Mouse (Mus musculus): ENCODE measurements around the gene Cdk5rap3. TPM values are rescaled to one million over a fixed set of nuclear protein-coding genes. Genes with fewer than 3 reads are reported as not detected.

Gene Cdk5rap3
- polyA plus RNA-seq, 1 experiment from 2014 or later, result 76.2 TPM

DNA sequence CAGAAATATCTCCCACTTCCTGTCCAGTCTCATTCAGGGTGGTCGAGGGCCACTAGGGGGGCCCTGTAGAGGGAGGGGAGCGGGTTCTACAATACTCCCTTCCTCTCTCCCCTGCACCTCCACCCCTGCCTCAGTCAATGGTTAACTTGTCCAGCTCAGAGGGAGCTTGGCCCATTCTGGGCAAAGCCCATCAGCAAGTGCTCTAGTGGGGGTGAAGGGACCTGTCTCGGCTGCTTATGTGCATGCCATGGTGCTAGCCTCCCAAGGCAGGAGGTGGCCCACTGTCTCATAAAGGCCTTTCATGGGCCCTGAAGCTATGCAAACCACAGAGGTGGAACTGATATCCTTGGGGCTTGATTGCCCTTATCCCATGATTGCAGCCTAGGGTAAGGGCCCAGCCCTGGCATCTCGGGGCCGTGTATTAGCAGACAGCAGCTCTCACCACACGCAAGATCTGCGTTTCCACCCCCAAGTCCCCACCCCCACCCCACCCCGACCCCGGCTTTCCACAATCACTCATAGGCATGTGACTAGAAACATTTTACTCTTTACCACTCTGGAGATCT, 13.6 kb upstream of the Cdk5rap3 start:
- Histone ChIP-seq H3K4me2 (no peak overlapping the region), H3K9ac (no peak overlapping the region), H3K4me1 (peaks cover 18% of the 10 kb centered on the region), H3K27ac (0 out of 2 replicates have a peak overlapping the region, but pooled peaks have one; percentile 18), H3K4me3 (no peak overlapping the region), H3K27me3 (peaks cover 34% of the 10 kb centered on the region), H3K9me3 (no peaks in the 10 kb centered on the region), H3K36me3 (no peaks in the 10 kb centered on the region)
- WGBS, result 62% methylated on average over 9 of the region's 9 CpGs
- ATAC-seq (ENCODE audit: insufficient number of reproducible peaks, low FRiP score, low TSS enrichment, low read depth), result no peak

DNA sequence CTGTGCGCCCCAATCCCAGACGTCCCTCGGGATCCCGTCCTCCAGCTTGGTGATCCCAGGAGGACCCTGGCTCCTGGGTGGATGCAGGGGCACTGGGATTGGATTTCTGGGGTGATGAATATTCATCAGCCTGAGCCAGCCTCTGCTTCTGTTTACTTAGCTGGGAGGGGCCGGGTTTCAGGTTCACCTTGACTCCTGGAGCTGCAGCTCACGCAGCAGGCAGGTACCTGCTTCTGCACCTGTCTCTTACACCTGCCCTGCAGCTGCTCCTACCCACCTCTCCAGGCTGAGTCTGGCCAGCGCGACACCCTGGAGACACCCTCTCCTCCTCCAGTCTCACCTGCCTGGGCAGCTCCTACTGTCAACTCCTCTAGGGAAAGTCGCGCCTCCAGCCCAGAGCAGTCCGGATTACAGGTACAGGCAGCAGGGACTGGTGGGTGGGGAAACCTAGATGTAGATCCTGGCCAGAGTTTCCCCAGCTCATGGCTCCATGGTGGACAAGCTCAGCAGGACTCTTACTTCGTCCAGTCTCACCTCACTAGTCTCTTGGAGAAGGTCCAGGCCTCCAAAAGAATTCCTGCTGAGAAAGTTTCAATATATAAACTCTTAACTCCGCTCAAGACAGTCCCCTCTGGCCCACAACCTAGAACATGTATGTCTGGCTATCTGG, 12.9 kb upstream of the Cdk5rap3 start:
- Histone ChIP-seq H3K27me3 (peaks cover 34% of the 10 kb centered on the region), H3K4me2 (peak overlapping the region; percentile 21; the same call in 1 of the 2 replicates), H3K9ac (no peak overlapping the region), H3K4me1 (peaks cover 18% of the 10 kb centered on the region), H3K4me3 (no peak overlapping the region), H3K27ac (peak overlapping the region; percentile 24; the same call in 1 of the 2 replicates), H3K9me3 (no peaks in the 10 kb centered on the region), H3K36me3 (no peaks in the 10 kb centered on the region)
- peak; percentile 22; the same call in 1 of the 2 replicates for ATAC-seq (ENCODE audit: insufficient number of reproducible peaks, low FRiP score, low TSS enrichment, low read depth)
- WGBS, result 7% methylated on average over 13 of the region's 13 CpGs

DNA sequence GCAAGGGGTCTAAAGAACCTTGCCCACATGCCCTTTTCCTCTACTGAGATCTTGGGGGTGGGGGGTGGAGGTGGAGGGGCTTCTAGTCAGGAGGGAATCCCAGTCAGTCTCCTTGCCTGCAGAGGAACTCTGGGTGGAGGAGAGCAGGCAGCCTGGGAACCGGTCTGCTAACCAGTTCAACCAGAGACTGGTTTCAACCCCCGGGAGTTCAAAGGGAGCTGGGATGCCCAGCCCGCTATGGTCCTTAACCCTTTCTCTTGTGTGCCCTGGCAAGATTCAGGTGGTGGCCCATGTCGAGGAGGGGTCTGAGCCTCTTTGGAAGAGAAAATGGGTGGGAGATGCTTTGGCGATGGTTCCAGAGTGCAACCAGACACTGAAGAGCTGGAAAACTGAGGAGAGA, 12.4 kb upstream of the Cdk5rap3 start:
- no peak overlapping the region for H3K9ac ChIP-seq
- 1% methylated on average over 5 of the region's 5 CpGs for WGBS
- H3K27me3 ChIP-seq, result peaks cover 34% of the 10 kb centered on the region
- no peak overlapping the region for H3K4me3 ChIP-seq
- ATAC-seq (ENCODE audit: insufficient number of reproducible peaks, low FRiP score, low TSS enrichment, low read depth), result no peak
- H3K4me1 ChIP-seq, result peaks cover 18% of the 10 kb centered on the region
- H3K4me2 ChIP-seq, result peak overlapping the region; percentile 21; the same call in 1 of the 2 replicates
- H3K9me3 ChIP-seq, result no peaks in the 10 kb centered on the region
- H3K27ac ChIP-seq, result peak overlapping the region; percentile 24; the same call in 1 of the 2 replicates
- H3K36me3 ChIP-seq, result no peaks in the 10 kb centered on the region

DNA sequence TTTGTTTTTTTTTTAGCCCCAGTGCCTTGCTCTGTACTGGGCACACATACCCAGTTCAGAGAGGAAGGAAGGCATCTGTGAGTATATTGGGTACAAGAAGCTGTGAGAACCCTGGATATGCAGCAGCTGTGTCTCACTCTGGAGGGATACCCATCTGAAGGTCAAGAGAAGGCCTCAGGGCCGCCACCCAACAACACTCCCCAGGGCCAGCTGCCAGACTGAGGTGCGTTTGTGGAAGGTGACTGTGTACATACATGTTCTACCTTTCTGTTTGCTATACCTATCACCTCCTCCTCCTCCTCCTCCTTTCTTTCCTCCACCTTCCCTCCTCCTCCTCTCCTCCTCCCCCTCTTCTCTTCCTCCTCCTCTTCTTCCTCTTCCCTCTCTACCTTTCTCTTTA, 11.8 kb upstream of the Cdk5rap3 start, which contains the start of gene Prr15l:
TSS of gene Prr15l (plus strand) at position 17 of the 400 bp plus-strand sequence.
- Histone ChIP-seq H3K9ac (no peak within 1 kb of the TSS), H3K4me1 (peaks cover 18% of the 10 kb centered on the region), H3K4me3 (no peak within 1 kb of the TSS), H3K9me3 (no peaks in the 10 kb centered on the region), H3K27me3 (peaks cover 34% of the 10 kb centered on the region), H3K4me2 (peak within 1 kb of the TSS; percentile 21; the same call in 1 of the 2 replicates), H3K36me3 (no peaks in the 10 kb centered on the region), H3K27ac (peak within 1 kb of the TSS; percentile 24; the same call in 1 of the 2 replicates)
- WGBS, result 61% methylated on average over 2 of the region's 2 CpGs
- no peak for ATAC-seq (ENCODE audit: insufficient number of reproducible peaks, low FRiP score, low TSS enrichment, low read depth)

DNA sequence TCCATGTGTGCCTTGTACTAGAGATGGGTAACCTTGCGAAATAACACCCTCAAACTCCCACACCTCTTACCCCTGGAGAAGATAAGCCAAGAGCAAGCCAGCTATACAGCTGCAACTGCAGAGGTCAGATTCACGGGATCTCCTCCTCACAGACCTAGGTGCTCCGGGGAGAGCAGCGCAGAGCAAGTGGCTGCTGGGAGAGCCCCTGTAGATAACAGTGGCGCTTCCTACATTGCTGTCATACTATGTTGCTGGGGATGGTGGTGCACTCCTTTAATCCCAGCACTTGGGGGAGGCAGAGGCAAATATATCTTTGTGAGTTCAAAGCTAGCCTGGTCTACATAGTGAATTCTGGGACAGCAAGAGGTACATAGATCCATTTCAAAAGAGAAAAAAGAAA, 10.3 kb upstream of the Cdk5rap3 start:
- Histone ChIP-seq H3K4me3 (no peak overlapping the region), H3K4me2 (no peak overlapping the region), H3K4me1 (peaks cover 15% of the 10 kb centered on the region), H3K27me3 (peaks cover 34% of the 10 kb centered on the region), H3K9me3 (no peaks in the 10 kb centered on the region), H3K9ac (no peak overlapping the region), H3K36me3 (no peaks in the 10 kb centered on the region), H3K27ac (no peak overlapping the region)
- ATAC-seq (ENCODE audit: insufficient number of reproducible peaks, low FRiP score, low TSS enrichment, low read depth), result no peak
- 79% methylated on average over 5 of the region's 5 CpGs for WGBS

DNA sequence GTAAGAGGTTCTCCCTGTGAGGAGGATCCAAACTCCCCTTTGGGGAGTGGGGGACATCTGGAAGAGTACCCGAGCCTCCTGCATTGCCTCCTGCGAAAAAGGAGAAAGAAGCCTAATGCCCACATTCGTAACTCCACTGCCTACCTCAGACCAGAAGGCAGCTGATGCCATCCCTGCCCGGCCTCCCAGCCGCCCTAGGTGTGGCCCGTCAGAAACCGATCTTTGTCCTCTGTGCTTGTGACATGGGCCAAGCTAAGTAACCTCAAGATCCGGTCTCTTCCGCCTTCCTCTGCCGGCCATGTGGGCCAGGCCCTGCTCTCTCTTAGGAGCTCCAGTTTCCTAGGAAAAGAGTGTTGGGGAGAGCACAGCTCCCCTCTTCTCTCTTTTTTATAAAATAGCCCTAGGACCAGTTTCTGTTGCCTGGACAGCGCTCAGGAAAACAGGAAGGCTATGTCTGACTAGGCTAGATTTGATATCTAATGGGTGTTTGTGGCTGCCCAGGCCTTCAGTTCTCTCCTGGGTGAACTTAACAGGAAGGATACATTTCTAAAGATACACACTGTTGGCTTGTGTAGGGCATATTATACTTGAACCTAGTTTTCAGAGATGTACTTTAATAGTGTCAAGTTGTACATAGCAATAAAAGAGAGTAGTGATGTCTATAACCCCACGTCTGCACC, 9.3 kb upstream of the Cdk5rap3 start:
- no peaks in the 10 kb centered on the region for H3K9me3 ChIP-seq
- no peak overlapping the region for H3K4me2 ChIP-seq
- ATAC-seq (ENCODE audit: insufficient number of reproducible peaks, low FRiP score, low TSS enrichment, low read depth), result no peak
- H3K27ac ChIP-seq, result no peak overlapping the region
- WGBS, result 81% methylated on average over 12 of the region's 12 CpGs
- 0 out of 2 replicates have a peak overlapping the region, but pooled peaks have one; percentile 18 for H3K9ac ChIP-seq
- no peak overlapping the region for H3K4me3 ChIP-seq
- no peaks in the 10 kb centered on the region for H3K36me3 ChIP-seq
- peaks cover 30% of the 10 kb centered on the region for H3K27me3 ChIP-seq
- H3K4me1 ChIP-seq, result peaks cover 13% of the 10 kb centered on the region

DNA sequence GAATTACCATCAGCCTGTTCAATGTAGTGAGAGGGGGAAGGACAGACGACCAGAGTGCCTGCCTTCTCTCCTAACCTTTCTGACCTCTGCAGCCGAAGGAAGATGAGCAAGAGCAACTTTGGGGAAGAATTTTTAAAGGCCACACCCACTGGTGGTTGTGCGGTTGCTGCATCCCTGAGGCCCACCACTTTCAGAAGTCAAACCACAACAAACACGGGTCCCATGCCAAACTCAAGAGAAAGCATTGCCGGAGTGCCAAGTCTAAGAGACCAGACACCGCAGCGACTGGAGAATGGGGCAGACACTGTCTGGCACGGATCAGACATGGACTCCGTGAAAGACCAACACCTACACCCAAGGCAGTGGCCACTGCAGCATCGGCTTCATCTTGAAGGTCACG, 8.6 kb upstream of the Cdk5rap3 start:
- Histone ChIP-seq H3K9me3 (no peaks in the 10 kb centered on the region), H3K9ac (no peak overlapping the region), H3K4me1 (peaks cover 11% of the 10 kb centered on the region), H3K27me3 (peaks cover 26% of the 10 kb centered on the region), H3K4me3 (no peak overlapping the region), H3K27ac (no peak overlapping the region), H3K4me2 (no peak overlapping the region), H3K36me3 (no peaks in the 10 kb centered on the region)
- no peak for ATAC-seq (ENCODE audit: insufficient number of reproducible peaks, low FRiP score, low TSS enrichment, low read depth)
- WGBS, result 78% methylated on average over 11 of the region's 11 CpGs

DNA sequence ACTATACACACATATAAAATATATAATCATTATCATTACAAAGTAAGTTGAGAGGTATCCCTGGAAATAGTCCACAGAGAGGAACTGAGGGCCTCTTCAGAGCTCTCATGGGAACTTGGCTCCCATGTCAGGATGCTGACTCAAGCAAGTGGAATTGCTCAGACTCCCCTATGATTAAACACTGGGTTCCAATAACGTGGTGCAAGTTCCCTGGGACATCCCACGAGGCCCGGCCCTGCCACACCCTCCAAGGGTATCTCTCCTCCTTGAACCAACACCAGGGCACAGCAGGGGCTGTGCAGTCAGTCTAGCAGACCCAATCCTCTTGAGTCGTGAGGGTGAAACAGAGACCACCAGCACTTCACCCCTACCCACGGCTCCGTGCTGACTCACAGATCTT, 2.7 kb upstream of the Cdk5rap3 start:
- H3K36me3 ChIP-seq, result no peaks in the 10 kb centered on the region
- H3K9me3 ChIP-seq, result no peaks in the 10 kb centered on the region
- WGBS, result 49% methylated on average over 6 of the region's 6 CpGs
- no peak overlapping the region for H3K4me3 ChIP-seq
- no peak overlapping the region for H3K27ac ChIP-seq
- no peak for ATAC-seq (ENCODE audit: insufficient number of reproducible peaks, low FRiP score, low TSS enrichment, low read depth)
- 0 out of 2 replicates have a peak, but pooled peaks cover 3% of the 10 kb centered on the region for H3K27me3 ChIP-seq
- H3K4me2 ChIP-seq, result no peak overlapping the region
- peaks cover 16% of the 10 kb centered on the region for H3K4me1 ChIP-seq
- H3K9ac ChIP-seq, result no peak overlapping the region

DNA sequence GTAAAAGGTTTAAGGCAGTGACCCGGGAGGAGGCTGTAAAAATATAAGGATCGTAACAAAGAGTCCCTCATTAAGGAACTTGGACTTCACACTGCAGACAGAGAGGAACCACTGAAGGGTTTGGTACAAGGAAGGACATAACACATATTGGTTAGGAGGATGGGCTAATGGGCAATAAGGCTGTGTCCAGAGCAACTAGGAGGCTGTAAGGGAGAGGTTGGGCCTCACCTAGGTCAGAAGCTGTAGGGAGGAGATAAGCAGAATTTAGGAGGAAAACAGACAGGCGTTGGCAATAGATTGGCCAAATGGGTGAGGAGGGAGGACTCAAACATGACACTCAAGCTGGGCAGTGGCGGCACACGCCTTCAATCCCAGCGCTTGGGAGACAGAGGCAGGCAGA, 1.1 kb upstream of the Cdk5rap3 start:
- H3K9ac ChIP-seq, result no peak overlapping the region
- H3K27ac ChIP-seq, result no peak overlapping the region
- no peaks in the 10 kb centered on the region for H3K9me3 ChIP-seq
- no peaks in the 10 kb centered on the region for H3K36me3 ChIP-seq
- H3K27me3 ChIP-seq, result 0 out of 2 replicates have a peak, but pooled peaks cover 3% of the 10 kb centered on the region
- no peak for ATAC-seq (ENCODE audit: insufficient number of reproducible peaks, low FRiP score, low TSS enrichment, low read depth)
- H3K4me2 ChIP-seq, result no peak overlapping the region
- H3K4me1 ChIP-seq, result peaks cover 16% of the 10 kb centered on the region
- 82% methylated on average over 6 of the region's 6 CpGs for WGBS
- H3K4me3 ChIP-seq, result no peak overlapping the region

DNA sequence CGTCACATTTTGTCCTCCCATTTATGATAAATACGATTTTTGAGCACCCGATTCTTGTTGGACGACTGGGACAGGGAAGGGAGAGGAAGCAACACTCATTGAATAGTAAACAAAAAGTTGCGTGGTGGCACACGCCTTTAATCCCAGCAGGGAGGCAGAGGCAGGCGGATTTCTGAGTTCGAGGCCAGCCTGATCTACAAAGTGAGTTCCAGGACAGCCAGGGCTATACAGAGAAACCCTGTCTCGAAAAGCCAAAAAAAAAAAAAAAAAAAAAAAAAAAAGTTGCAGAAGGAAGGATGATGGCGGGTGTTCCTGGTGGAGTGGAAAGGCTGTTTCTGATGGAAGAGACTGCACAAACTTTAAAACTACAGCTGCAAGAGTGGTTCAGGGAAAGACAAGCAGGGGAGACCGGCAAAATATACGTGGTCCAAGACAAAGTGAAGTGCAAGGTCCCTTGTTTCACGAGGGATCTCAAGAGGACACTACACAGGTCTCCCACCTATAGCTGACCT, 645 bp upstream of the Cdk5rap3 start:
- Histone ChIP-seq H3K4me3 (peak overlapping the region; percentile 82), H3K27me3 (0 out of 2 replicates have a peak, but pooled peaks cover 3% of the 10 kb centered on the region), H3K9me3 (no peaks in the 10 kb centered on the region), H3K27ac (peak overlapping the region; percentile 38; the same call in 1 of the 2 replicates), H3K4me1 (peaks cover 16% of the 10 kb centered on the region), H3K36me3 (peaks cover 4% of the 10 kb centered on the region), H3K9ac (no peak overlapping the region), H3K4me2 (peak overlapping the region; percentile 57)
- WGBS, result 32% methylated on average over 13 of the region's 13 CpGs
- peak; percentile 1; the same call in 1 of the 2 replicates for ATAC-seq (ENCODE audit: insufficient number of reproducible peaks, low FRiP score, low TSS enrichment, low read depth)

DNA sequence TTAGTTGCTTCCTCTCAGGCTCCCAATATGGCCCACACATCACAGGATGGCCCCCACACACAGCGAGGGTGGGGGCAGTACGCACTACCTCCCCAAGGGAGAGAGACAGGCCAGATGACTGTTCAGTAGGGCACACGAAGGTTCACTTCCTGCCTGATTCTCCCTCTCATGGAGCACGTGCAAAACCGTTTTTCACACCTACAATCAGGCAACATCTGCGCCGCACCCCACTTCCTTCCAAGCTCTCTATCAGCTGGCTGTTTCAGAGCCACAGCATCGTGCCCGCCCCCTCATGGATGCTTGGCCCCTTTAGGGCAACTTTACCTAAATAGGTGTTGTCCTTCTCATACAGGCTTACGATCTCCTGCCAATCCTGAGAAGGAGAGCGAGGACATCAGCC, 3.6 kb downstream of the Cdk5rap3 start:
- H3K4me1 ChIP-seq, result peaks cover 16% of the 10 kb centered on the region
- no peak overlapping the region for H3K4me2 ChIP-seq
- H3K4me3 ChIP-seq, result no peak overlapping the region
- peaks cover 41% of the 10 kb centered on the region for H3K36me3 ChIP-seq
- WGBS, result 77% methylated on average over 11 of the region's 11 CpGs
- H3K27me3 ChIP-seq, result no peaks in the 10 kb centered on the region
- no peaks in the 10 kb centered on the region for H3K9me3 ChIP-seq
- no peak overlapping the region for H3K27ac ChIP-seq
- ATAC-seq (ENCODE audit: insufficient number of reproducible peaks, low FRiP score, low TSS enrichment, low read depth), result no peak
- H3K9ac ChIP-seq, result no peak overlapping the region
